Mouse (Mus musculus) gastrocnemius, postnatal 25 days (tissue): ENCODE measurements at regions not wholly inside any gene's neighbourhood (a gene's known extent, or its start where the extent isn't known, plus 50 kb on each side); places are given as distances from the start of the nearest gene placed in this dataset.

Experiments used
- DNase-seq: peaks from one replicate; pipeline ENCODE4 v3.0.0; 2022

DNA sequence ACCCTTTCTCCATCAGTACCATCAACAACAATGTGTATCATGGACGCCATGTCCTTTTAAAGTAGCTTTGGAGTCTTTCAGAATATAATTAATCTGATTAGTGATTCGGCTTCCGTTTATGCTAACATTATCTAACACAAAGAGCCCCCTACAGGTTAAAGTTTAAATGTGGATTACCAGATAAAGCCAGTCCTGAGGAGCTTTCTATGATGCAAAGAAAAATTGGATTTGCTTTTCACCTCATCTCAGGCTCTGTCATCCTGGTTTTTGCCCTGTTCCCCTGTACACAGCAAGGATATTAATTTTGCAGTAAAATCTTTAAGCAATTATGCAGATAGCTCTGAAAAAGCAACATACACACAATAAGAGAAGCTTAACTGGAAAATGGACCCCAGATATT, 412.7 kb upstream of the Tbc1d2b start:
- no peak for DNase-seq

DNA sequence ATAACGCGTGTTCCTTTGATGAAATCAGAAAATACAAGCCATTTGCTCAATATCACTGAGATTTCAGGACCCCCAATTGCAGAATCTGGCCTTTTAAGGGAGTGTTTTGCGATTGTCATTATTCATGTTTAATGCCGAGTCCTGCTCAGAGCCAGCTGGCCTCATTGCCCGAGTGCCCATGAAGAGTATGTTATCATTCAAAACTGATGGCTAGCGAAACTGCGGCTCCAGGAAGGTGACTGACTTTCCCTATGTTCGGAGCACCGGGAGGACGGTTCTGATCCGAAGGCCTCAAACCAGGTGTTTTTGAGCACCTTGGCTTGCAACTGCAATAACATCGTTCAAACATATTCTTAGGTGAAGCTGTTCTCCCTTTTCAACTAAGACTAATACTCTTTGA, 419.5 kb upstream of the Tbc1d2b start:
- no peak for DNase-seq

DNA sequence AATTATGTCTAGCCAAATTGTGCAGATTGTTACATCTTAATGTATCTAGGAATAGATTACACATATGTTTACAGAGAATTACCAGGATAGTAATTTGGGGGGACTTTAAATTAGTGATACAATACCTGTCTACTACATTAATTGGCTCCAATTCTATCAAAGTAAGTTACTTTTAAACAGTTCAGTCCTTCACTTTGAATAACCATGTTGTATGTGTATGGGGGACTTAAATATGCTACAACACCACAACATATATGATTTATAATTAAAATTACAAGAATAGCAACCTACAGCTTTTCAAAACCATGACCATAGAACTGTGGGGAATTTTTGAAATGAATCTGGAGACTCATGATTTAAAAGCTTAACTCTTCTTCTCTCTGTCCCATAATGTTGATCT, 420.5 kb upstream of the Tbc1d2b start:
- no peak for DNase-seq

DNA sequence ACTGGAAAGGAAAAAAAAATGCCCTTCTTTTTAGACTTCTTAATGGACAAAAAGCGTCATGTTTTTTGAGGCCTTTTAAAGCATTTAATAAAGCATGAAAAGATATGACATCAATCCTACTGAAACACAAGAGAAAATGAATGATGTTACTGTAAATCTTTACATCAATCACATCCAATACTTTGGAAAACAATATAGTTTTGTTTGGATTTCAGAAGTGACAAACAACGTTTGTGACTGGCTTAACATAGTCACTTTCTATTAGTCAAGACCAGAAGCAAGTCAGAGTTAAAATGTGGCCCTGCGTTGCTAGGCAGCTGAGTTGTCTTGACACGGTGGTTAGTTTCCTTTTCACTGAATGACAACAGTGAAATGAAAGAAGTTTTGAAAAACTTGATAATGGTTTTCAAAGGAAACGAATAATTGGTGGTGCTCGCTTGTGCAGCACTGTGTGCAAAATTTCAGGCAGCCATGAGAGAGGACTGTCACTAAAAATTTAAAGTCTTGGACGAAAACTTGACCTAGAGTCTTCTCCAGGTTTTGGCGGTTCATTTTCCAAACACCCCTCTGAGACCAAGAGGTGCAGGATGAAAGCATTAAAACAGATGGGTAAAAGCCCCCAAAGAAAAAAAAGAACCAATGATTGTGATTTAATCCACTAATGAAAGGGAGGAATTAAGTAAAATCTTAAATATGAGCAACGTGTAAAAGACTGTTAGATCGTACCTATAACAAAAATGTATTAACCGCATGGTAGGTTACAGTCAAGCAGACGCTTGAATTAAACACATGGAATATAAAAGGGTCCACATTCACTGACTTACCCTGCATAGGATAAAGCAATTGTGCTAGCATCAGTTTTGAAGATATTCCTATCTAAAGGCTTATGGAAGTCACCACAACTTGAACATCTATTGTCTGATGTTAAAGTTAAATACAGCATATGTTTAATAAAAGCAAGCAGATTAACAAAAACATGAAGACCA, 421.4 kb upstream of the Tbc1d2b start:
- no peak for DNase-seq

DNA sequence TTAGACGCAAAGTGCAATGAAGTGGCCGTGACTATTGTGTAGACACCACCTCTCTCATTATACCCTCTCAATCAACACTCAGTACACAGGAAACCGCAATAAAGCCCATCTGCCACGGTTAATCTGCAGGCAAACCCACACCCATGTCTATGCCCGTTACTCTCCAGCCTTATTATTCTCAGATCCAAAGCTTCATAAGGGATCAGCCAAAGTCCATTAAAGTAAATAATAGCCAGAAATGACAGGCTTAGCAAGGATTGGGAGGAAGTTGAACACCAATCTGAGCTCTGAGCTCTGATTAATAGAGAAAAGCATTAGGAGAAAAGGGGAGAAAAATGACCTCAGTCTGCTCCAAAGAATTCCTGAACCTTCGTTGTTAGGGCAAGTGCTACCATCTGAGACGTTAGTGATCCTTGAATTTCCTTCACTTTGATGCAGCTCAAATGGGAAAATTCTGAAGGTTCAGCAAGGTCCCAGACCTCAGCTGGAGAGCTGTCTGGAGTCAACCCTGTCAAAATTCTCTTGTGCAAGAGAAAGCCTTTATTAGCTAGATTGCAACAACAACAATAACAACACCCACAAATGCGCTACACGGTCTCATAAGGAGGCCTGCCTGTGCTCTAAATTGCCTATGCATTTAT, 422.5 kb upstream of the Tbc1d2b start:
- no peak for DNase-seq

DNA sequence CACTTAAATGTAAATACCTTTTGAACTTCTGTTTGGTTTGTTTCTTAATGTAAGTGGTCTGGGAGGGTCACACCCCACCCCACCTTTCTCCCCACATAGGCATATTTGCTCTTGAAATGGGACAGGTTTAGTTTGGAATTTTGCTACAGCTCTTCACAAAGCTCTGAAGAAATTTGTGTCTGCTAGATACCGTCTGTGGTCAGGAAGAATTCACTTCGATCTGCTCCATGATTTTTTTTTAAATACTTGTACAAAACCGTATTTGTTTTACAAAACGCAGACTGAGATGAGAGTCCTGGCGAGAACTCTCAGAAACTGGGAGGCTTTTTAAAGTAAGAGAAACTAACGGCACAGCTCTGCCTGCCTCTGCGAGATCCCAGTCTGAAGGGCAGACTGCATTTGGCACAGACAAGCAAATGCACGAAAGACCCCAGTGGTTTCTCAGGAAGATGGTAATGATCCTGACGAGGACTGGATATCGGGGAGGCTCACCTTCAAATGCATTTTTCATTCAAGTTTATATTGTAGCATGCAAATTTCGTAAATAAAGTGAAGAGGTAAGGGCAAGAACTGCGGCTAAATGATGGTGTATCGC, 423.5 kb upstream of the Tbc1d2b start:
- no peak for DNase-seq

DNA sequence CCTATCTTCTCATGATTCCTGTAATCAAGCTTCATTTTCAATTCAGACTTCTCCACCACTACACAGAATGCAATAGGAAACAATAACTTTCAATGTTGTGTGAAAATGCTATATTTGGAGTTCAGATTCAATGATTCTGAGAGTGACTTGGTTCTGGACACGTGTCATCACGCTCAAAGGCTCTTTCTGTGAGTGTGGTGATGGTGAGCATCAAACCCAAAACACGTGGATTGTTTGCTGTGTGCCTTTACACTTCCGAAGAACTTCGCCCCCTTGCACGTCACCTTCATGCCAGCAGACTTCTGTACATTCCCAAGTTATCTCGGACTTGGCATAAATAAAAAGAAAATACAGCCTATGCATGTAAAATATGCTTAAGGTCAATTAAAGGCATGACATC, 425.1 kb upstream of the Tbc1d2b start:
- no peak for DNase-seq

DNA sequence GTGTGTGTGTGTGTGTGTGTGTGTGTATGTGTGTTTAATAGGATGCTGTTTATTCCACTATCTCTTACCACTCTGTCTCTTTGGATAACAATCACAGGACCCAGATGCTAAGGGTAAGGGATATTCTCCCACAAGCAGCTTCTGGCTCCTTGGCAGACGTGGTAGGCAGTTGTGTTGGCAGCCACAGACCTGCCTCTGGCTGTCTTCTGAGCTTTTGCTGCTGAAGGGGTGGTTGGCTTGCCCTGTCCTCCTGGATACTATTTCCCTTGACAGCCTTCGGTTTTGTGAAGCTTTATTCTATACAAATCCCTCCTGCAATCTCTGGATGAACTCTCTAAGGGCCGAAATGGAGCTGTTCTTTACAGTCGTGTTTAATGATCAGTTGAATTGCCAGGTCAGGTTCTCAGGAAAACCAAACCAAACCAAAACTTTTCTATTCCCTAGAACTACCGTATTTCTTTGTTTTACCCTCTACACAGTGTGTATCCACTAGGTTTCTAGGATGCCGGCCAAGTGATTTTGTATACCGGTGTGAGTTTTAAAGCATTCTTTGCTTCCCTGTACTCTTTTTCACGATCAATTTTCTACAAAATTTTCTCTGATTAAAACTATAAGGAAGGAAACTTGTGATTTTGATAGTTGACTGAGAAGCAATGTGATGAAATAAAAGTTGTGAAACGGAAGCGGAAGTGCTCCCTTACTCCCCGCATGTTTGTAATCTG, 426.8 kb upstream of the Tbc1d2b start:
- no peak for DNase-seq

DNA sequence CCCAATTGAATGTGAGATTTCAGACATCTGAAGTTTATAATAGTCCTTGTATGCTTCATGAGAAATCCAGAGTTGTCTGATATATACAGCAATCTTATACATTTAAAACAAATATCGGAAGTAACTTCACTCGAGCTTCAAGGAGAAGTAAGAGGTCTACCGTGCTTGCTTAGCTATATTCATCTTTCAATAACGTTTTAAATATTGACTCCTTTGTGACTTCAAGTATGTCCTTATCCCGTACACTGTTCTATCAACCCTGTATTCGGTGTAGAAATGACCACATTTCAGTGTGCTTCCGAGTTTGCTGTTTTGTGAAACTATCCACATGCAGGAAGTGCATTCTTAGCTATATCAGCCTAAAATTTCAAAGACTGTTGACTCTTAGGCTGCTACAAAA, 427.8 kb upstream of the Tbc1d2b start:
- DNase-seq, result no peak

DNA sequence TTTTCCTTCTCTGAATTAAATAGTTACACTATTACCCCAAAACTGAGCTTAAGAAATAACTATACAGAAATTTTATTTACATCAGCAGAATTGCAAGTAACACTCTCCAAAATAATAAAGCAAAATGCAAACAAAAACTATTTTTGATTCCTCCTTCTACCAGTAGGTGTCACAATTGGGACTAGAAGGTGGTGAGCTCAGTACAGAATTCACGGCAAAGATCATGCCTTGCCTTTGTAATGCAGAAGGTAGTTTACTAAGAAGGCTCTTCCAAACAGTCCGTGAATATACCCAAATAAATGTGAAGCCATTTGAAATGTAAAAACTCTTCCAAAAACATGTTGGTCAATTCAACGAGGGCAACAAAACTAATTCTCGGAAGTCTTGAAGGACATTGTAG, 428.5 kb upstream of the Tbc1d2b start:
- no peak for DNase-seq

DNA sequence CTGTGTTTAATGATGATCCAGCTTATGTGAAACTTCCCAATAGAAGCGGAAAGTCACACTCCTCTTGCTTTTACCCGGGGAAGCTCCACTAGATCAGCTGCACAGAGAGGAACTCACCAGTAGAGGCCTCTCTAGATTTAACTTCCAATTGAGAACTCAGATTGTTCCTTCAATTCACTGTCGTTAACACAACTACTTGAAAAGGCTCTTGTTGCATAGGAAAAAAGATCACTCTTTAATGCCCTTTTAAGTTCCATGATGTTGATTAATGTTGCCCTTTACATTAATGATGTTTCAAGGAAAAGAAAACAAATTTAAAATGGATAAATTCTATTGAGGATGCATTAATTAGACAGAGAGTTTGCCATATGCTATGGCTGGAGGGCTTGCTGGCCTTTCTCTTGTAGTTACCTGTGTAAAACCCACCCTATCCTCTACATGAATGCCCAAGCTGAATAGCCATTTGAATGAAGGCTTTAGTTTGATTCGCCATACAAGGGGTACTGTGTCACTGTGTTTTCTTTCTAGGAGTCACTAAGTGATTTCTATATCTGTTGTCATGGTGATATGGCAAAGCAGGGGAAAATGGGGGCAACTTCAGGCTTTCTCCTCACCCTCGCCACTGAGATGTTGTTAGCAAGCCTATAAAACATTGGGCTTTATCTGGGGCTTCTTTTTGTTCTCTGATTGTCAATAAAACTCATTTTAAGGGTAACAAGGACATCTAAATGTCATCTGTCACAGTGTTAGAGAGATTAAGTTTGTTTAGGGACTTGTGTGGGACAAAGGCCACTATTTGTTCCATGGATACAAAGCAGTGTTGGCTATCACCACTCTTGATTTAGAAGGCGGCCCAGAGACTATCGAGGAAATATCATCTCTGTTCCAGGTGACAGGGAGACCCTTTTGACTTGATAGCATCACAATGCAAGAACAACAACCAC, 429.9 kb upstream of the Tbc1d2b start:
- DNase-seq, result no peak

DNA sequence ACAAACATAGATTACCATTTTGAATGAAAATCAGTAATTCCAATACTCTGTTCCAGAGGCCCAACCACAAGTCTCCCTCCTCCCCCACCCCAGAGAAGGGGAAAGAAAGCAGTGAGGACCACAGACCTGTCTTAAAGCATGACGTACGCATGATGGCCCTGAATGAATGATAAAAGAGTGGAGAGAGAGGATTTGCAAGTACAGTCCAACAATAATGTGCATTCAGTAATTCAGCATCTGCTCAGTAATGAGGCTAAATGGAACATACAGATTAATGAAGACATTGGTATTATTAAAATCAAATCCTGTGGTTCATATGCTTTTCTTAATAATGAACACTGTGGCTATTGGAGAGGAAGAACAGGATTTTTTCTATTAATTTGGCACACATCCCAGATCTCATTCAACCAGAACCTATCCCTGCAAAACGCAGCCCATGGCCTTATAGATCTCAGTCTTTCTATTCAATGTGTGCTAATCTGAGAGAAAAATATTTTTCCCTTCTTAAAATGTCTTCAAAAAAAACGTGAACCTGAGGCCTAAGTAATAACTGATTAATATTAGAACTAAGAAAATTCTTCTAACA, 430.7 kb upstream of the Tbc1d2b start:
- no peak for DNase-seq

DNA sequence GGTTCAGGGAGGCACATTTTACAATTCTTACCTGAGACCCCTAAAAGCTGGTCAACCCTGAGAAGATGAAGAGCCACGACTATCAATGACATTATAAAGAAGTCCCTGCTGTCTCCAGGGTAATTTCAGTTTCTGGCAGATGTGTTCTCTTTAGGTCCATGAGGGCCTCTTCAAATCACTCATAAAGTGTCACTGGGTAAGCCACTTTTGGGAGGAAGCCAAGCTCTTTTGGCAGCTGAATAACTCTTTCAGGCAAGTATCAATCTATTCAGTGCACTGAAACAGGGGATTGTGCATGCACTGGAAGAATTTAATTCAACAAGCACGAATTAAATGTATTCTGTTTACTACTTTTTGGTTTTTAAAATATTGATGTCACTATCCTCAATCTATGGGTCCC, 443.1 kb upstream of the Tbc1d2b start:
- no peak for DNase-seq

DNA sequence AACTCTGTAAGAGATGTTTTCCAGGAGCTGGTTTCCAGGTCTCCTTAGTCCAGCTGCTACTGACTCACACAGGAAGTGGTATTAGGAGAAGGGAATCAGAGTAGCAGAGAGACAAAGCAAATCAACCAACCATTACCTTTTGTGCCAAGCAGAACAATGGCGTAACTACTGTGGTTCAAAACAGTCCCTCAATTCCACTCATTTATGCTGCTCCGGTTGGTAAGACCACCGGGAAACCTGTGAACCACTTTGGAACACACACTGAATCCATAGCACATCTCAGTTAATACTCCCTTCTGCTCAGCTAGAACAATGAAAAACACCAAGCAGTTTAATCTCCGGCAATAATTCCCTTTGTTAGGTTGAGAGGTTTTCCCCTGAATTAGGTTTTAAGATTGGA, 460.8 kb upstream of the Tbc1d2b start:
- no peak for DNase-seq

DNA sequence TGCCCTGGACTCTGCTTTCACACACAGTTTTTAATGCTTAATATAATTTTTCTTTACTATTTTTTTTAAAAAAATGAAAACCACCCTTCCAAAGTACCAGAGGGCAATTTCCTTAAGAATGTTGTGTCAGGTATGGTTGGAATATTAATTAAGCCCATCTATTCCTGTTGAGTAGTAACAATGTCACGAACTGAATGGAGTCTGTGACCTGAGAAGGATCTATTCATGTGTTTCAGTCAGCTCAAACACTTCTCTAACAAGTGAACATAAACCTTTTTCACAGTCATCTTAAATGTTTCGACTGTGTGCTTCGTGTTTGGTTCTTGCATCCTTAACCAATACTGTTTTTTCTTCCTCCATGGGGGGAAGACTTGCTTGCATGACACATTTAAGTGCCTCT, 486.6 kb upstream of the Tbc1d2b start:
- no peak for DNase-seq

DNA sequence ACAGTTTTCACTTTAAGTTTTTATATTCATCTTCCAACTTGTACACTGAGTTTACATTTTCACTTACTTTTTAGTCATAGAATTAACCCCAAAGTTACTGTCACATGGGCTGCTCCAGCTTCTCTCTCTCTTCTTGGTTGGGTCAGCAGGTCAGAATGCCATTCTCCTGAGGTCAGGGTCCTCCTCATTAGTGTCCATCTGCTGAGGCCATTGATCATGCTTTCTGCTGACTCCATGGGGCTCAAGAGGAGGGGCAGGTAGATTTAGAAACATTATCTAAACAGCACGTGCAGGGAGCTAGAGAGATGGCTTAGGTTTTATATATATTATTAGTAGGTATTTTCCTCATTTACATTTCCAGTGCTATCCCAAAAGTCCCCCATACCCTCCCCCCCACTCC, 503.7 kb upstream of the Tbc1d2b start:
- DNase-seq, result no peak

DNA sequence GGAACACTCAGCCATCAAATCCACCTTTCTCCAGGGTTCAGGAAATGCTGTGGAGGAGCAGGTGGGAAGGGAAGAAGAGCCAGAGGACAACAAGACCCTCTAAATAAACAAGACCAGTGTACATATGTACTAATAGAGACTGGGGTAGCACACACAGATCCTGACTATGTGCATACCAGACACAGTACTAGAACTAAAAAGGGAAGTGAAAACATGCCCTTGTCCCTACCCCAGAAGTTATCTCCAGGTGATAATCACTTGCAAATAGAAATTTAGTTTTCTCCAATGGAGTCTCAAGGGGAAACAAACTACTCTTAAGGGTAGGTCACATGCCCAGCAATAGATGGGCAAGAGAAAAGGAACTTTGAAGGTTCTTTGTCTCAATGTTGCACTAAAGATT, 518.9 kb upstream of the Tbc1d2b start:
- DNase-seq, result no peak

DNA sequence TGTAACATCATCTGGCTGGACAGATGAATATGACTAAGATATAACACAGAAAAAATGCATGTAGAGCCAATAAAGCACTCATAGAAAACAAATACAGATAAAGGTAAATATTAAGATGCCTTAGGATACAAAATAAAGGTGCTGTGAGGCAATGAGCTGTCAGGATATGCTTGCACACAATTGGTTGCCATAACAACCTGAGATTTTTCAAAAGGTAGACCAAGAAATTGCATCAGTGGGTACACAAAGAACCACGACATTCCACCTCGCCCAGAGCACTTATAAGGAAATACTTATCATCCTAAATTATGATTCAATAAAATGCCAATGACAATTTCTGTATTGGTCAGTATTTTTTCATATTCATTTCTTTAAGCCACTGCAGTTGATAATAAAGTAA, 521.3 kb upstream of the Tbc1d2b start:
- no peak for DNase-seq

DNA sequence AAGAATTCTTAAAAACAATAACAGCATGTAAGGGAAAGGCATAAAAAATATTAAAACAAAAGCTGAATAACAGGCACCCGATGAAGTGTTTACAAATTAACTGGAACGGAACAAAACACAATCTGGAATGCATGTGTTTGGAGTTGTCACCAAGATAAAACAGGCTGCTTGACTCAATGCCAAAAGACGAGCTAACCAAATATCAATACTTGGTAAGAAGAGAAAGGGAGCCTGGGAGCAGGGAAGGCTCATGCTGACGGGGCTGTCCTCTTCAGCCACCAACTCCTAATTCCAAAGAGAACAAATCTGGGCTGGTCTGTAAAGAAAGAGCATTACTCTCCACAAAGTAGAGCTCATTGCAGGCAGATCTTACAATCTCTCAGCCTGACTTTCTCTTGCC, 545.4 kb upstream of the Zic4 start:
- DNase-seq, result no peak

DNA sequence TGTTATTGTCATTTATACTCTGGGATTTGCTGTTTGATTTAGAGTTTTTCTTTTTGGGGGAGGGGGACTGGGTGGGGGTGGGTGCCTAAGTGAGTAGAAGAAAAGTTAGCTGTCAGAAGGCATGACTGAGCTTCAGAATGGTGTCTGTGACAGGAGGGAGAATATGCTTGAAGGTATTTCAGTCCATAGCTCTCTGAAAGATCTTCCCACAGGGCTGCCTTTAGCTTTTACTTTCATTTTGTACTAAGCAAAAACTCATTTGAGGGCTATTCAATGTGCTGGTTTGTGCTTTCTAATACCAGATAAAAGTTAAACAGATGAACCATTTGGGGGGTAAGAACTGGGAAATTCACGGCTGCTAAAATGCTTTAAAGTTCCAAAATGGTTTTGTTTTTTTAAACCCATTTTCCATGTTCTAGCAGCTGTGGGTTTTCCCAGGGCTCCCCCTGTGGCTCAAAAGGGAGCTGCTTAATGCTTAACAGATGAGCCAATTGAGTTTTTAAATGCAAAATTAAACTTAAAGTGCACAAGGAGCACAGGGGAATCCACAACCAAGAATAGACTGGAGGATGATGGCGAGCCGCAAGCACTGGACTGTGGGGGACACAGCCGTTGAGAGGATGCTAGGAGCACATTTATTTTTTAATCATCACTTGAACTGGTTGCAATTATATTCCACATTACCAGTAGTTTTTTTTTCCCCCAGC, 538.5 kb upstream of the Zic4 start:
- DNase-seq, result no peak

DNA sequence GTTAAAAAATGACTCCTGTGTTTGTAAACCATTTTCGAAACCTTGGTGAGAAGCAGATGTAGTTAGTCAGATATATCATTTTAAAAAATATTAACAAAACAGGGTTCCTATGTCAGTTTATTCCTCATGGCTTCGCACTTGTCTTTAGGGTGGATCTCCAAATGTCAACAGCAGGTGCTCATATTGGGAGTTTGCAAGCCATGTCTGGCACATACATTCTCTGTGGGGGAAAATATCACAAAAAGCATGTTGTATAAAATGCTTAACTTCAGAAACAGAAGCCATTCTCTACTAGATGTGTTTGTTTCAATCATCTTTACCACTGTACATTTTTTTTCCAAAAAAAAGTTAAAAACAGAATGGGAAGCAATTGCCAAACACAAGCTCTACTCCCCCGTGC, 534.7 kb upstream of the Zic4 start:
- DNase-seq, result no peak
